21 mouse cellular contexts compared by ENCODE assay signal in the genomic region with DNA sequence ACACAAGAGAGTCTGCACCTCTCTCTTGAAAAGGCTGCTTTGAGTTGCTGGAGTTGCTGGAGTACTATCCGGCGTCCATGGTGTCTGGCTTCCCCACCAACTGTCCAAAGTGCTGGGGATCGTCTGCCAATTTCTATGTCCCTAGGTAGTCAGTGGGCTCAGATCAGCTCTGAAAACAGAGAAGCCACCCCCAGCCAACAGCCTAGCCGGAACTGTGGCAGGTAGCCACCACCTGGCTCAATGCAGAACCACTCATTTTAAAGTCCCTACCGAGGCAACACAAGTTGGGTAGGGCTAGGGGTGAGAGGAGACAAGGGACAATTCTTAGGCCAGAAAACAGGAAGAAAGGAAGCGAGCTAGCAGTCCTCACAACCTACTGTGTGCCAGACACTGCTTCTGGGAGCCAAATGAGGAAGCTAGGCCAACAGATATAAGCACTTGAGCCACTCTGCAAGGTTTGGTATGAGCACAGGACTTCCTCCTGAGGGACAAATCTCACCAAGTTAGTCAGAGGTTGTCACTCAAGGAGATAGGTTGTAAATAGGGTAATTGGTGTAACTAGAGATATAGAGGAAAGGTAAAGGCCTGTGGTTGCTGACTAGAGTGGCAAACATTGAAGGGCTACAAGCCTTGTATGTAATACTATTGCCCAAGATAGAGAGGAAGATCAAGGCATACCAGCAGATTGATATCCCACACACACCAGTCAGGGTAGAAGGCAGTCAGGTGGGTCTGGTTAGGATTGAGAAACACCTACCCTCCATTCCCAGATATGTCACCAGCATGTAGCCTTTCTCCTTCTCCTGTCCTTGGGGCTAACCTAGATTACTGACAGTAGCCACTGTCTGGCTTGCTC.
DNase-seq lines count a peak whose midpoint lies in the region; ATAC-seq and TF ChIP-seq lines count a peak whose summit lies in the region.
"Had no signal": no experiment of that assay in that cellular context is flagged by ENCODE, and none has a peak within 500 bp of the region (broad histone marks: within the 10 kb centered on the region; RNA-seq: fewer than 3 reads in every experiment).

No protein-coding gene starts in this region.

- H3K9me3 ChIP-seq in liver, embryonic 15.5 days (replicated peaks), result no peaks in the 10 kb centered on the region
- H3K9me3 ChIP-seq: embryonic facial prominence, embryonic 10.5 days; forebrain, embryonic 15.5 days; limb, embryonic 15.5 days; midbrain, embryonic 12.5 days; neural tube, embryonic 15.5 days had no signal

- H3K4me2 ChIP-seq in liver, embryonic 15.5 days, result no peak overlapping the region
- H3K4me2 ChIP-seq: forebrain, embryonic 15.5 days; limb, embryonic 15.5 days; midbrain, embryonic 12.5 days; neural tube, embryonic 15.5 days had no signal

- no peaks in the 10 kb centered on the region for H3K27me3 ChIP-seq in liver, embryonic 15.5 days
- H3K27me3 ChIP-seq: forebrain, embryonic 15.5 days; limb, embryonic 15.5 days; midbrain, embryonic 12.5 days; neural tube, embryonic 15.5 days; Patski had no signal

- DNase-seq in cerebellum, postnatal 14 days, result peak; percentile 61 to 65
- DNase-seq in cerebellum, adult 18-20 months, result no peak
- peak; percentile 5 for DNase-seq in lung, postnatal 25 days (ENCODE audit: low spot score)
- no peak for DNase-seq in lung, adult 2 months
- no peak for DNase-seq in left cerebral cortex, postnatal 25 days (ENCODE audit: low spot score in 2 of 2)
- no peak for DNase-seq in gastrocnemius, adult 8-10 months (ENCODE audit: low spot score in 2 of 2)
- DNase-seq in T-cell, adult 2 months (ENCODE audit: low spot score), result no peak
- DNase-seq: adrenal gland, postnatal 36 days; cerebellum, postnatal 36 days; kidney, adult 18-20 months; kidney, postnatal 10 days; lung, postnatal 10 days; thymus, postnatal 25 days had no signal

- peak; percentile 25; the same call in 1 of the 2 replicates for ATAC-seq in liver, embryonic 15.5 days (ENCODE audit: insufficient read depth)
- ATAC-seq: forebrain, embryonic 15.5 days; hindbrain, postnatal 0 days; Patski had no signal

- no peak overlapping the region for H3K27ac ChIP-seq in liver, embryonic 15.5 days (replicated peaks)
- H3K27ac ChIP-seq: embryonic facial prominence, embryonic 10.5 days; forebrain, embryonic 15.5 days; hindbrain, postnatal 0 days; limb, embryonic 15.5 days; midbrain, embryonic 12.5 days; neural tube, embryonic 15.5 days had no signal

- no peak overlapping the region for H3K4me3 ChIP-seq in lung, adult 2 months (replicated peaks; ENCODE audit: extremely low read depth, low read depth, low read length)
- no peak overlapping the region for H3K4me3 ChIP-seq in liver, embryonic 15.5 days (replicated peaks)
- H3K4me3 ChIP-seq: embryonic facial prominence, embryonic 10.5 days; forebrain, embryonic 15.5 days; limb, embryonic 15.5 days; midbrain, embryonic 12.5 days; neural tube, embryonic 15.5 days had no signal

- TF ChIP-seq POLR2A in lung, adult 2 months (IDR thresholded peaks at IDR 0.05; ENCODE audit: borderline replicate concordance, extremely low read depth, low read depth, low read length), result no peak

- no peaks in the 10 kb centered on the region for H3K4me1 ChIP-seq in lung, adult 2 months (ENCODE audit: control insufficient read depth, insufficient read depth, low read length)
- no peaks in the 10 kb centered on the region for H3K4me1 ChIP-seq in liver, embryonic 15.5 days (replicated peaks)
- H3K4me1 ChIP-seq: embryonic facial prominence, embryonic 10.5 days; limb, embryonic 15.5 days; midbrain, embryonic 12.5 days had no signal

- no peak overlapping the region for H3K9ac ChIP-seq in liver, embryonic 15.5 days
- H3K9ac ChIP-seq: forebrain, embryonic 15.5 days; limb, embryonic 15.5 days; midbrain, embryonic 12.5 days; neural tube, embryonic 15.5 days had no signal

- 71% methylated on average over 6 of the region's 6 CpGs for WGBS in lung, adult 2 months
- WGBS in liver, embryonic 15.5 days (ENCODE audit: insufficient replicate concordance), result 43% methylated on average over 6 of the region's 6 CpGs

- intact Hi-C loops in left cerebral cortex, postnatal 25 days (cut with DNase I), result no loop called here

- H3K36me3 ChIP-seq in liver, embryonic 15.5 days (replicated peaks), result no peaks in the 10 kb centered on the region
- H3K36me3 ChIP-seq: embryonic facial prominence, embryonic 10.5 days; forebrain, embryonic 15.5 days; limb, embryonic 15.5 days; midbrain, embryonic 12.5 days; neural tube, embryonic 15.5 days had no signal

- TF ChIP-seq CTCF in lung, adult 2 months (IDR thresholded peaks at IDR 0.05; ENCODE audit: insufficient read depth, low read length), result no peak

Comparison
In these comparisons a context has a peak if more than half of its experiments do, and no peak if none do; other contexts are left out.
1. DNase-seq: peak in cerebellum, postnatal 14 days (2 of 2) and lung, postnatal 25 days (single experiment); none in cerebellum, adult 18-20 months (0 of 2), lung, adult 2 months (single experiment), left cerebral cortex, postnatal 25 days (0 of 2), gastrocnemius, adult 8-10 months (0 of 2) and T-cell, adult 2 months (single experiment).